ENCODE assay signal across 9 mouse cellular contexts in genomic region chr10:17930445-17931083, GRCm38 (mm10). TPM values are rescaled to one million over a fixed set of nuclear protein-coding genes. Genes with fewer than 3 reads are reported as not detected.
DNase-seq lines count a peak whose midpoint lies in the region; ATAC-seq lines count a peak whose summit lies in the region.
"Had no signal": no experiment of that assay in that cellular context is flagged by ENCODE, and none has a peak within 500 bp of the region (broad histone marks: within the 10 kb centered on the region; RNA-seq: fewer than 3 reads in every experiment).

No protein-coding gene starts in this region.

- no peak for ATAC-seq in hindbrain, embryonic 13.5 days (ENCODE audit: low FRiP score)

- no peak overlapping the region for H3K4me3 ChIP-seq in hindbrain, embryonic 13.5 days
- no peak overlapping the region for H3K4me3 ChIP-seq in hindbrain, embryonic 10.5 days
- no peak overlapping the region for H3K4me3 ChIP-seq in heart, embryonic 10.5 days

- H3K9ac ChIP-seq in hindbrain, embryonic 13.5 days: no peak overlapping the region

- peaks cover 9% of the 10 kb centered on the region for H3K4me1 ChIP-seq in hindbrain, embryonic 13.5 days (replicated peaks)
- H3K4me1 ChIP-seq in hindbrain, embryonic 10.5 days (replicated peaks): peaks cover 6% of the 10 kb centered on the region; the same call in 1 of the 2 replicates
- H3K4me1 ChIP-seq in heart, embryonic 10.5 days: peaks cover 18% of the 10 kb centered on the region

- H3K4me2 ChIP-seq in hindbrain, embryonic 13.5 days: no peak overlapping the region

- H3K9me3 ChIP-seq in hindbrain, embryonic 13.5 days: no peaks in the 10 kb centered on the region
- H3K9me3 ChIP-seq in hindbrain, embryonic 10.5 days: no peaks in the 10 kb centered on the region
- no peaks in the 10 kb centered on the region for H3K9me3 ChIP-seq in heart, embryonic 10.5 days
- H3K9me3 ChIP-seq: G1E had no signal

- no peaks in the 10 kb centered on the region for H3K36me3 ChIP-seq in hindbrain, embryonic 13.5 days
- H3K36me3 ChIP-seq in hindbrain, embryonic 10.5 days: no peaks in the 10 kb centered on the region
- no peaks in the 10 kb centered on the region for H3K36me3 ChIP-seq in heart, embryonic 10.5 days

- H3K27ac ChIP-seq in hindbrain, embryonic 13.5 days: 0 out of 2 replicates have a peak overlapping the region, but pooled peaks have one; percentile 12
- no peak overlapping the region for H3K27ac ChIP-seq in hindbrain, embryonic 10.5 days
- H3K27ac ChIP-seq in heart, embryonic 10.5 days: peak overlapping the region; percentile 13

- no peak for DNase-seq in hindbrain, embryonic 10.5 days (ENCODE audit: low spot score)
- peak; percentile 30 to 45 for DNase-seq in right cerebral cortex, postnatal 10 days (ENCODE audit: low spot score in 2 of 2)
- DNase-seq in right cerebral cortex, postnatal 25 days: no peak
- no peak for DNase-seq in heart, embryonic 10.5 days (ENCODE audit: low spot score)
- DNase-seq in lung, postnatal 36 days: peak; percentile 58
- DNase-seq in embryo, embryonic 10.5 days (ENCODE audit: low spot score): no peak
- no peak for DNase-seq in ovary, postnatal 36 days (ENCODE audit: low spot score)

- no peaks in the 10 kb centered on the region for H3K27me3 ChIP-seq in hindbrain, embryonic 13.5 days
- no peaks in the 10 kb centered on the region for H3K27me3 ChIP-seq in hindbrain, embryonic 10.5 days (ENCODE audit: insufficient read depth, poor library complexity, severe bottlenecking)
- H3K27me3 ChIP-seq in heart, embryonic 10.5 days (ENCODE audit: insufficient read depth, poor library complexity, severe bottlenecking): no peaks in the 10 kb centered on the region

- WGBS in hindbrain, embryonic 13.5 days: 60% methylated on average over 6 of the region's 6 CpGs
- 75% methylated on average over 6 of the region's 6 CpGs for WGBS in hindbrain, embryonic 10.5 days
- 25% methylated on average over 6 of the region's 6 CpGs for WGBS in heart, embryonic 10.5 days

RNA-seq across cellular contexts. Expression of gene Heca, which starts 17.3 kb away (rescaled TPM):
- 4.8 and 5.4 TPM in 2 replicates for polyA plus RNA-seq in hindbrain, embryonic 13.5 days (2015; fragmentation: Nextera tagmentation; extraction: Ambion mirVana)
- 3.3 TPM in 2 replicates for polyA plus RNA-seq in hindbrain, embryonic 10.5 days (2016; fragmentation: Nextera tagmentation; extraction: Ambion mirVana)
- 2.9 TPM in 2 replicates for polyA plus RNA-seq in heart, embryonic 10.5 days (2016; fragmentation: Nextera tagmentation; extraction: Ambion mirVana)

Comparison
In these comparisons a context has a peak if more than half of its experiments do, and no peak if none do; other contexts are left out.
1. DNase-seq: peak in right cerebral cortex, postnatal 10 days (2 of 2) and lung, postnatal 36 days (single experiment); none in hindbrain, embryonic 10.5 days (single experiment), right cerebral cortex, postnatal 25 days (single experiment), heart, embryonic 10.5 days (single experiment), embryo, embryonic 10.5 days (single experiment) and ovary, postnatal 36 days (single experiment).